Comparison of ENCODE assay signal across 14 mouse cellular contexts in genomic region chr7:135902106-135903055, GRCm38 (mm10).
A peak's percentile ranks its signal among the peaks of the same experiment; 100 is the strongest.
DNase-seq lines count a peak whose midpoint lies in the region; ATAC-seq and TF ChIP-seq lines count a peak whose summit lies in the region.
"Had no signal": no experiment of that assay in that cellular context is flagged by ENCODE, and none has a peak within 500 bp of the region (broad histone marks: within the 10 kb centered on the region; RNA-seq: fewer than 3 reads in every experiment).

No protein-coding gene starts in this region.

- peak; percentile 60; the same call in 1 of the 2 replicates for TF ChIP-seq EP300 in heart, postnatal 0 days (IDR thresholded peaks at IDR 0.05; ENCODE audit: low read depth)

- no peak overlapping the region for H3K9ac ChIP-seq in kidney, embryonic 14.5 days (ENCODE audit: low read depth, low read length)
- H3K9ac ChIP-seq in embryonic facial prominence, embryonic 15.5 days = no peak overlapping the region
- no peak overlapping the region for H3K9ac ChIP-seq in heart, postnatal 0 days (replicated peaks; ENCODE audit: low read depth, low read length)
- H3K9ac ChIP-seq in forebrain, embryonic 15.5 days (replicated peaks) = no peak overlapping the region
- H3K9ac ChIP-seq: liver, embryonic 13.5 days had no signal

- no peak overlapping the region for H3K4me3 ChIP-seq in kidney, embryonic 14.5 days (ENCODE audit: low read length)
- H3K4me3 ChIP-seq in embryonic facial prominence, embryonic 15.5 days (replicated peaks) = no peak overlapping the region
- no peak overlapping the region for H3K4me3 ChIP-seq in heart, postnatal 0 days (ENCODE audit: low read depth, low read length)
- H3K4me3 ChIP-seq in forebrain, embryonic 15.5 days = no peak overlapping the region
- H3K4me3 ChIP-seq: left cerebral cortex, adult 2 months; liver, embryonic 13.5 days had no signal

- H3K4me2 ChIP-seq in kidney, embryonic 14.5 days (replicated peaks; ENCODE audit: low read depth, low read length) = peak overlapping the region; percentile 8; the same call in 1 of the 2 replicates
- no peak overlapping the region for H3K4me2 ChIP-seq in embryonic facial prominence, embryonic 15.5 days (replicated peaks)
- H3K4me2 ChIP-seq in heart, postnatal 0 days (ENCODE audit: low read depth, low read length) = no peak overlapping the region
- H3K4me2 ChIP-seq in forebrain, embryonic 15.5 days (replicated peaks) = no peak overlapping the region
- H3K4me2 ChIP-seq: liver, embryonic 13.5 days had no signal

- H3K4me1 ChIP-seq in kidney, embryonic 14.5 days (ENCODE audit: control insufficient read depth, insufficient read depth, low read length) = peaks cover 11% of the 10 kb centered on the region; the same call in 1 of the 2 replicates
- peaks cover 11% of the 10 kb centered on the region for H3K4me1 ChIP-seq in embryonic facial prominence, embryonic 15.5 days
- H3K4me1 ChIP-seq in heart, postnatal 0 days (ENCODE audit: control insufficient read depth, insufficient read depth) = peaks cover 20% of the 10 kb centered on the region
- H3K4me1 ChIP-seq in forebrain, embryonic 15.5 days = no peaks in the 10 kb centered on the region; the same call in 1 of the 2 replicates
- H3K4me1 ChIP-seq: liver, embryonic 13.5 days had no signal

- TF ChIP-seq CTCF in heart, postnatal 0 days (IDR thresholded peaks at IDR 0.05; ENCODE audit: low read depth) = no peak

- no peaks in the 10 kb centered on the region for H3K9me3 ChIP-seq in kidney, embryonic 14.5 days (ENCODE audit: control insufficient read depth, low read length)
- H3K9me3 ChIP-seq in embryonic facial prominence, embryonic 15.5 days (replicated peaks) = no peaks in the 10 kb centered on the region
- H3K9me3 ChIP-seq in heart, postnatal 0 days (replicated peaks; ENCODE audit: control insufficient read depth, low read length) = no peaks in the 10 kb centered on the region
- H3K9me3 ChIP-seq in forebrain, embryonic 15.5 days = no peaks in the 10 kb centered on the region
- H3K9me3 ChIP-seq: liver, embryonic 13.5 days had no signal

- H3K36me3 ChIP-seq in kidney, embryonic 14.5 days (ENCODE audit: control insufficient read depth, insufficient read depth, low read length) = no peaks in the 10 kb centered on the region
- no peaks in the 10 kb centered on the region for H3K36me3 ChIP-seq in embryonic facial prominence, embryonic 15.5 days
- H3K36me3 ChIP-seq in heart, postnatal 0 days (replicated peaks; ENCODE audit: control insufficient read depth, insufficient read depth, low read length) = no peaks in the 10 kb centered on the region
- no peaks in the 10 kb centered on the region for H3K36me3 ChIP-seq in forebrain, embryonic 15.5 days
- H3K36me3 ChIP-seq: liver, embryonic 13.5 days had no signal

- H3K27ac ChIP-seq in kidney, embryonic 14.5 days (ENCODE audit: low read depth, low read length) = peak overlapping the region; percentile 83; the same call in 1 of the 2 replicates
- peak overlapping the region; percentile 63 for H3K27ac ChIP-seq in embryonic facial prominence, embryonic 15.5 days (replicated peaks)
- H3K27ac ChIP-seq in heart, postnatal 0 days (ENCODE audit: low read depth) = peak overlapping the region; percentile 73
- no peak overlapping the region for H3K27ac ChIP-seq in forebrain, embryonic 15.5 days (replicated peaks)
- H3K27ac ChIP-seq: left cerebral cortex, adult 2 months; liver, embryonic 13.5 days; macrophage had no signal

- ATAC-seq in kidney, embryonic 14.5 days (ENCODE audit: low FRiP score, low TSS enrichment) = no peak
- ATAC-seq in embryonic facial prominence, embryonic 15.5 days (ENCODE audit: insufficient number of reproducible peaks, low FRiP score, low TSS enrichment, low read depth) = no peak
- ATAC-seq in heart, postnatal 0 days (ENCODE audit: insufficient read depth, low read depth) = peak; percentile 51
- ATAC-seq in forebrain, embryonic 15.5 days (replicated peaks) = no peak
- ATAC-seq: activated CD4-positive, CD25-positive, alpha-beta regulatory T cell, adult 4 months had no signal

- H3K27me3 ChIP-seq in kidney, embryonic 14.5 days (ENCODE audit: control insufficient read depth, insufficient read depth, low read length) = no peaks in the 10 kb centered on the region
- H3K27me3 ChIP-seq in embryonic facial prominence, embryonic 15.5 days = no peaks in the 10 kb centered on the region
- H3K27me3 ChIP-seq in heart, postnatal 0 days (ENCODE audit: control insufficient read depth, insufficient read depth, low read length) = no peaks in the 10 kb centered on the region
- H3K27me3 ChIP-seq in forebrain, embryonic 15.5 days = no peaks in the 10 kb centered on the region
- H3K27me3 ChIP-seq: liver, embryonic 13.5 days had no signal

- no peak for DNase-seq in kidney, postnatal 4 days
- peak; percentile 33 for DNase-seq in heart, postnatal 0 days (ENCODE audit: low spot score)
- peak; percentile 19 for DNase-seq in neural tube, embryonic 10.5 days (ENCODE audit: extremely low spot score, low spot score)
- no peak for DNase-seq in cerebellum, adult 8-10 months
- no peak for DNase-seq in layer of hippocampus, postnatal 10 days (ENCODE audit: low spot score in 2 of 2)
- DNase-seq: cerebellum, adult 9-11 months; liver, embryonic 13.5 days; right cerebral cortex, postnatal 14 days had no signal

- WGBS in kidney, embryonic 14.5 days = 41% methylated on average over 13 of the region's 13 CpGs
- whole genome bisulfite sequencing in embryonic facial prominence, embryonic 15.5 days = 52% methylated on average over 13 of the region's 13 CpGs
- 47% methylated on average over 13 of the region's 13 CpGs for WGBS in heart, postnatal 0 days
- 87% methylated on average over 13 of the region's 13 CpGs for WGBS in forebrain, embryonic 15.5 days

Comparison
In these comparisons a context has a peak if more than half of its experiments do, and no peak if none do; other contexts are left out.
1. DNase-seq: peak in heart, postnatal 0 days (single experiment) and neural tube, embryonic 10.5 days (single experiment); none in kidney, postnatal 4 days (0 of 2), cerebellum, adult 8-10 months (single experiment) and layer of hippocampus, postnatal 10 days (0 of 2).